Mouse (Mus musculus): ENCODE measurements around the gene Ppdpf. TPM values are rescaled to one million over a fixed set of nuclear protein-coding genes. Genes with fewer than 3 reads are reported as not detected.

Ppdpf gene
- total and polyA plus RNA-seq, 2 experiments from 2014 or later: 145 to 155 TPM

DNA sequence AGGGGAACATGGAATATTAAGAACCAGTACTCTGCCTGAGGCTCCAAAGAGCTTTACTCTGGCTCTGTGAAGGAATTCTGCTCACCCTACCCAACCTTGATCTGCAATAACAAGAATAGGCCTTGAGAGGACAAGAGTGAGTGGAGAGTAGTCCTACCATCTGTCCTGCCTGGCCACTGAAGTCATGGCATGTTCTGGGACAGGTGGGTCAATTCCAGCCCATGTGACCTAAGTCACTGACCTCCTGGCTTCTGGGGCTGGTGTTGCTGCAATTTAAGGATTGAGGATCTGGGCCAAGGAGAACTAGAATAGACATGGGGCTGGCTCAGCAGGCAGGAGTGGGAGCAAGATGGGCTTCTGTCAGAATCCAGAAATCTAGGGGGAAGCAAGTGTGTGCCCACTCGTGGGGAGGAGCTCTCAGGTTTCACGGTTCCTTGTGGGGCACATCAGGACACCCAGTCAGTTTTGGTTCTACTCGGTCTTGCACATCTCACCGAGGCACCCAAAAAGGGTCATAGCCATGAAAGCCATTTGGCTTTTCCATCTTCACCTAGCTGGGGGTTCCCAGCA lies 40.0 kb upstream of the Ppdpf start:
- Histone ChIP-seq H3K9ac (replicated peaks; ENCODE audit: low read depth, low read length) (no peak overlapping the region), H3K9me3 (replicated peaks; ENCODE audit: control insufficient read depth, low read length) (no peaks in the 10 kb centered on the region), H3K4me1 (ENCODE audit: control insufficient read depth, insufficient read depth) (no peaks in the 10 kb centered on the region), H3K36me3 (replicated peaks; ENCODE audit: control insufficient read depth, insufficient read depth, low read length) (peaks cover 50% of the 10 kb centered on the region; the same call in 1 of the 2 replicates), H3K4me2 (ENCODE audit: low read depth, low read length) (no peak overlapping the region), H3K4me3 (ENCODE audit: low read depth, low read length) (no peak overlapping the region), H3K27ac (ENCODE audit: low read depth) (no peak overlapping the region), H3K27me3 (ENCODE audit: control insufficient read depth, insufficient read depth, low read length) (0 out of 2 replicates have a peak, but pooled peaks cover 14% of the 10 kb centered on the region)
- WGBS: 55% methylated on average over 4 of the region's 4 CpGs
- no peak for ATAC-seq (ENCODE audit: insufficient read depth, low read depth)
- TF ChIP-seq CTCF (IDR thresholded peaks at IDR 0.05; ENCODE audit: low read depth): no peak
- no peak for DNase-seq (ENCODE audit: low spot score)

DNA sequence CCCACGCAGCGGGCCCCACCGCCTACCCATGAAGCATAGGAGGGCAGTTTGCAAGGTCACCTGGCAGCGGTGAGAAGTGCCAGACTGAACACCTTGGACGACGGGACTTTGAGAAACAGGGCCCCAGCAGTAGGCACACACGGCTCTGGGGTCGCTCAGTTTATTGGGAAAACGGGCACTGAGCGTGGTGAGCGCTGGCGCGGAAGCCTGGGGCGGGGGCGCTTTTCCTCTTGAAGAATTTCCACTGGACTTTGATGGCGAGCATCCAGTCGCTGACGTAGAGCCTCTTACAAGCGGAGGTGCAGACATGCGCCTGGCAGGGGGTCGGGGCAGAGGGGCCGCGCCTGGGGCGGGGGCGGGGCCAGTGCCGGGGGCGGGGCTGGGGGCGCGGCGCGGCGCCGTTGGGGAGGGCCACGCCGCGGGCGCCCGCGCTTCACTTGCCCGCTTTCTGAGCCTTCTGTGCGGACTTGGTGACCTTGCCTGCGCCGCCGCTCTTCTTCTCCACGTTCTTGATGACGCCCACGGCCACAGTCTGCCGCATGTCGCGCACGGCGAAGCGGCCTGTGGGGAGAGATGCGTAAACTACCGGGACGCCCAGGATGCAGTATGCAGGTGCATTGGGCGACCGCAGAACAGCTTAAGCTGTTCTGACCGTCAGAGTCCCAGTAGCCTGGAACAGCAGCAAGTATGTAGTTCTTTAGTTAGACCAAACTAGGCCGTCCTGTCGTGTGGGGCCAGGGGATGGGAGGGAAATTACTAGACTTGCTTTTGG lies 39.3 kb upstream of the Ppdpf start:
- no peak for TF ChIP-seq EP300 (IDR thresholded peaks at IDR 0.05; ENCODE audit: low read depth)
- TF ChIP-seq CTCF (IDR thresholded peaks at IDR 0.05; ENCODE audit: low read depth): no peak
- DNase-seq (ENCODE audit: low spot score) (peak; percentile 24), ATAC-seq (ENCODE audit: insufficient read depth, low read depth) (peak; percentile 32; the same call in 1 of the 2 replicates)
- WGBS: 14% methylated on average over 60 of the region's 61 CpGs
- Histone ChIP-seq H3K4me1 (ENCODE audit: control insufficient read depth, insufficient read depth) (no peaks in the 10 kb centered on the region), H3K27ac (ENCODE audit: low read depth) (no peak overlapping the region), H3K36me3 (replicated peaks; ENCODE audit: control insufficient read depth, insufficient read depth, low read length) (peaks cover 55% of the 10 kb centered on the region), H3K9ac (replicated peaks; ENCODE audit: low read depth, low read length) (no peak overlapping the region), H3K9me3 (replicated peaks; ENCODE audit: control insufficient read depth, low read length) (no peaks in the 10 kb centered on the region), H3K4me3 (ENCODE audit: low read depth, low read length) (peak overlapping the region; percentile 35), H3K27me3 (ENCODE audit: control insufficient read depth, insufficient read depth, low read length) (0 out of 2 replicates have a peak, but pooled peaks cover 14% of the 10 kb centered on the region), H3K4me2 (ENCODE audit: low read depth, low read length) (peak overlapping the region; percentile 65)

DNA sequence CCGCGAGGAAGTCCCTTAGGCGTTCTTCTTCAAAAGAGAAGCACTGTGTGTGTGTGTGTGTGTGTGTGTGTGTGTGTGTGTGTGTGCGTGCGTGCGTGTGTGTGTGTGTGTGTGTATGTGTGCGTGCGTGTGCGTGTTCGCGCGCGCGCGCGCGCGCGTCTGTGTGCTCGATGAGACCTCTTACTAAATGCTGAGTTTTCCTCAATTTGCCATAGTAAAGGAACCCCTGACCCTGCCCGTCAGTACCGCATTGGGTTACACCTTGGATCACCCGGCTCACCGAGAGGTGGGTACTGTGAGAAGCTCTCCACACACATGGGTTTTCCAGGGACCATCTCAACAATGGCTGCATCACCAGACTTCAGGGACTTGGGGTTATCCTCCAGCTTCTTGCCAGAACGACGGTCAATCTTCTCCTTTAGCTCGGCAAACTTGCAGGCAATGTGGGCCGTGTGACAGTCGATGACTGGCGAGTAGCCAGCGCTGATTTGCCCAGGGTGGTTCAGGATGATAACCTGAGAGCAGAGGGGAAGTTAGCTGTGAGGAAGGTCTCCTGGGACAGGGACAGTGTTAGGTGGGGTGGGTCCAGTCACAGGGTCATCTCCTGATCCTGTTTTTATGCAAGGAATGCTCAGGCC lies 38.6 kb upstream of the Ppdpf start:
- 32% methylated on average over 31 of the region's 31 CpGs for WGBS
- no peaks in the 10 kb centered on the region for H3K9me3 ChIP-seq (replicated peaks; ENCODE audit: control insufficient read depth, low read length)
- no peaks in the 10 kb centered on the region for H3K4me1 ChIP-seq (ENCODE audit: control insufficient read depth, insufficient read depth)
- DNase-seq (ENCODE audit: low spot score): no peak
- H3K27me3 ChIP-seq (ENCODE audit: control insufficient read depth, insufficient read depth, low read length): 0 out of 2 replicates have a peak, but pooled peaks cover 14% of the 10 kb centered on the region
- H3K27ac ChIP-seq (ENCODE audit: low read depth): no peak overlapping the region
- H3K9ac ChIP-seq (replicated peaks; ENCODE audit: low read depth, low read length): no peak overlapping the region
- peak overlapping the region; percentile 65 for H3K4me2 ChIP-seq (ENCODE audit: low read depth, low read length)
- peaks cover 62% of the 10 kb centered on the region for H3K36me3 ChIP-seq (replicated peaks; ENCODE audit: control insufficient read depth, insufficient read depth, low read length)
- no peak for TF ChIP-seq EP300 (IDR thresholded peaks at IDR 0.05; ENCODE audit: low read depth)
- TF ChIP-seq CTCF (IDR thresholded peaks at IDR 0.05; ENCODE audit: low read depth): no peak
- peak overlapping the region; percentile 35 for H3K4me3 ChIP-seq (ENCODE audit: low read depth, low read length)
- ATAC-seq (ENCODE audit: insufficient read depth, low read depth): no peak

DNA sequence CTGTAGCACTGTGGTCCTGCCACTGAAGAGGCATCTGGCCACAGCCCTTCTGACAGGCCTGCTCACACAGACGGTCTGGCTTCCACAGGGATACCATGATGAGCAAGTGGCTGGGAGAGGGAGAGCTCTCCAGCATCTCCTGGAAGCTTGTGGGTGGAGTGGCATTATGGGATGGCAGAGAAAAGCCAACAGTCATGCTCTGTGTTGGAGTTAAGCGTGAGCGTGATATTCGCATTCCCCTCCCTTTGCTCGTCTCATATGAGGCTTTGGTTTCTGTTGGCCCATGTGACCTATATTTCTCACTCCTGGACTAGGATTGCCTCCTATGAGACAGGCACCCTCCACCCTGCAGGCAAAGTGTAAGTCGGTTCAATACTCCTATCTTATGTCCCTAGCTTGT lies 36.8 kb upstream of the Ppdpf start:
- ATAC-seq (ENCODE audit: insufficient read depth, low read depth) (0 out of 2 replicates have a peak, but pooled peaks have one; percentile 6), DNase-seq (ENCODE audit: low spot score) (no peak)
- no peak for TF ChIP-seq CTCF (IDR thresholded peaks at IDR 0.05; ENCODE audit: low read depth)
- no peak for TF ChIP-seq EP300 (IDR thresholded peaks at IDR 0.05; ENCODE audit: low read depth)
- H3K4me1 ChIP-seq (ENCODE audit: control insufficient read depth, insufficient read depth): peaks cover 13% of the 10 kb centered on the region
- H3K27ac ChIP-seq (ENCODE audit: low read depth): no peak overlapping the region
- no peak overlapping the region for H3K4me3 ChIP-seq (ENCODE audit: low read depth, low read length)
- WGBS: 59% methylated on average over 6 of the region's 6 CpGs
- no peaks in the 10 kb centered on the region for H3K9me3 ChIP-seq (replicated peaks; ENCODE audit: control insufficient read depth, low read length)
- H3K9ac ChIP-seq (replicated peaks; ENCODE audit: low read depth, low read length): no peak overlapping the region
- H3K36me3 ChIP-seq (replicated peaks; ENCODE audit: control insufficient read depth, insufficient read depth, low read length): peaks cover 64% of the 10 kb centered on the region
- H3K4me2 ChIP-seq (ENCODE audit: low read depth, low read length): no peak overlapping the region
- H3K27me3 ChIP-seq (ENCODE audit: control insufficient read depth, insufficient read depth, low read length): 0 out of 2 replicates have a peak, but pooled peaks cover 10% of the 10 kb centered on the region

DNA sequence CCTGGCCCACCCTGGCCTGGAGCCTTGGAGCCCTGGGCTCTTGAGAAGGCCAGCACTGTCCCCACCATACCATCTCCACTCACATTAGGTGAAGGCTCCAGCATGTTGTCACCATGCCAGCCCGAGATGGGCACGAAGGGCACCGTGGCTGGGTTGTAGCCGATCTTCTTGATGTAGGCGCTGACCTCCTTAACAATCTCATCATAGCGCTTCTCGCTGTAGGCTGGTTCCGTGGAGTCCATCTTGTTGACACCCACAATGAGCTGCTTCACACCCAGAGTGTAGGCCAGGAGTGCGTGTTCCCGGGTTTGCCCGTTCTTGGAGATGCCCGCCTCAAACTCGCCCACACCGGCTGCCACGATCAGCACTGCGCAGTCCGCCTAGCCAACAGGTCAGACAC lies 34.3 kb upstream of the Ppdpf start:
- ATAC-seq (ENCODE audit: insufficient read depth, low read depth) (no peak), DNase-seq (ENCODE audit: low spot score) (no peak)
- Histone ChIP-seq H3K9ac (replicated peaks; ENCODE audit: low read depth, low read length) (no peak overlapping the region), H3K27me3 (ENCODE audit: control insufficient read depth, insufficient read depth, low read length) (peaks cover 16% of the 10 kb centered on the region; the same call in 1 of the 2 replicates), H3K4me2 (ENCODE audit: low read depth, low read length) (no peak overlapping the region), H3K36me3 (replicated peaks; ENCODE audit: control insufficient read depth, insufficient read depth, low read length) (peaks cover 51% of the 10 kb centered on the region), H3K4me1 (ENCODE audit: control insufficient read depth, insufficient read depth) (peaks cover 24% of the 10 kb centered on the region), H3K27ac (ENCODE audit: low read depth) (no peak overlapping the region), H3K9me3 (replicated peaks; ENCODE audit: control insufficient read depth, low read length) (no peaks in the 10 kb centered on the region), H3K4me3 (ENCODE audit: low read depth, low read length) (no peak overlapping the region)
- WGBS: 93% methylated on average over 17 of the region's 17 CpGs
- TF ChIP-seq CTCF (IDR thresholded peaks at IDR 0.05; ENCODE audit: low read depth) (no peak), EP300 (IDR thresholded peaks at IDR 0.05; ENCODE audit: low read depth) (no peak)
